Mouse (Mus musculus): ENCODE data around the gene Tpmt. TPM values are rescaled to one million over a fixed set of nuclear protein-coding genes. Genes with fewer than 3 reads are reported as not detected.

Tpmt gene
- total RNA-seq, 2 experiments from 2014 or later = 4.6 to 6.5 TPM

GRCm38 (mm10) chr13:46990376-46991011 lies 54.0 kb downstream of the Tpmt start:
- no peak for DNase-seq
- intact Hi-C loops (cut with DNase I; ENCODE audit: low total_unique reads) = no loop called here

GRCm38 (mm10) chr13:46987941-46988340 lies 56.6 kb downstream of the Tpmt start:
- no peak for DNase-seq

GRCm38 (mm10) chr13:46986208-46986607 lies 58.3 kb downstream of the Tpmt start:
- intact Hi-C loops (cut with DNase I; ENCODE audit: low total_unique reads) = no loop called here
- DNase-seq = no peak

More at GRCm38 (mm10) chr13:46987941-46988340, 56.6 kb downstream of the Tpmt start:
- intact Hi-C loops (cut with DNase I; ENCODE audit: low total_unique reads) = no loop called here

- DNase-seq = no peak
- intact Hi-C loops (cut with DNase I; ENCODE audit: low total_unique reads) = no loop called here
These were observed 60.7 kb downstream of the Tpmt start for GRCm38 (mm10) chr13:46983878-46984277.

- intact Hi-C loops (cut with DNase I; ENCODE audit: low total_unique reads) = no loop called here
These were observed 64.6 kb downstream of the Tpmt start for GRCm38 (mm10) chr13:46979836-46980490.

GRCm38 (mm10) chr13:46976532-46976931 lies 68.0 kb downstream of the Tpmt start:
- intact Hi-C loops (cut with DNase I; ENCODE audit: low total_unique reads) = no loop called here
- no peak for DNase-seq

More at GRCm38 (mm10) chr13:46979836-46980490, 64.6 kb downstream of the Tpmt start:
- DNase-seq = no peak

GRCm38 (mm10) chr13:46975930-46976329 lies 68.6 kb downstream of the Tpmt start:
- intact Hi-C loops (cut with DNase I; ENCODE audit: low total_unique reads) = no loop called here
- no peak for DNase-seq

GRCm38 (mm10) chr13:46975031-46975551 lies 69.4 kb downstream of the Tpmt start:
- no peak for DNase-seq
- intact Hi-C loops (cut with DNase I; ENCODE audit: low total_unique reads) = no loop called here

Other genes with a start within 250 kb of the Tpmt start
- gene Kif13a, start 114.9 kb downstream of the Tpmt start, total RNA-seq (2021) = 10 to 100 TPM; 56.0 to 56.5 TPM
- gene Nhlrc1, start 29.9 kb downstream of the Tpmt start, total RNA-seq (2021) = 1 to 10 TPM; 2.8 to 3.8 TPM
- gene Kdm1b, start 1.2 kb downstream of the Tpmt start, total RNA-seq (2021) = 1 to 10 TPM; 5.8 to 6.3 TPM
- 10 to 100 TPM; 30.6 to 36.7 TPM for gene Dek, start 61.5 kb upstream of the Tpmt start, total RNA-seq (2021)
- 10 to 100 TPM in 1 of 2 experiments, 1 to 10 TPM in 1; 9.5 to 14.4 TPM for gene Rnf144b, start 77.9 kb upstream of the Tpmt start, total RNA-seq (2021)